Mouse (Mus musculus) cerebellum, postnatal 36 days (tissue): ENCODE results near the gene Tmbim6.

Experiments used
- DNase-seq, 2 experiments: peaks; one replicate each; pipeline ENCODE4 v3.0.0; 2021 to 2022; ENCODE audit warnings: mixed read lengths in 2 of 2

Tmbim6 gene

GRCm38 (mm10) chr15:99454585-99455279 is 62.0 kb downstream of the Tmbim6 start:
- no peak for DNase-seq

GRCm38 (mm10) chr15:99455415-99455814 is 62.7 kb downstream of the Tmbim6 start:
- DNase-seq: no peak

GRCm38 (mm10) chr15:99456338-99456962 is 63.8 kb downstream of the Tmbim6 start:
- DNase-seq: no peak

- peak; percentile 45 to 57 for DNase-seq
Observed at GRCm38 (mm10) chr15:99456963-99457605, 64.4 kb downstream of the Tmbim6 start.

GRCm38 (mm10) chr15:99457606-99458401 is 65.1 kb downstream of the Tmbim6 start, which contains the start of gene Nckap5l:
Gene Nckap5l (minus strand): TSS chr15:99457748.
- DNase-seq: peak; percentile 82 to 86
